Mouse (Mus musculus): ENCODE measurements at regions not wholly inside any gene's neighbourhood (a gene's known extent, or its start where the extent isn't known, plus 50 kb on each side); places are given as distances from the start of the nearest gene placed in this dataset.

GRCm38 (mm10) chr16:24043779-24044178, 55.1 kb upstream of the Bcl6 start:
- DNase-seq: peak in 1 of 2 experiments; percentile 22

- DNase-seq: peak; percentile 66 to 79
Observed at GRCm38 (mm10) chr16:24042977-24043376, 54.3 kb upstream of the Bcl6 start.

- DNase-seq: no peak
Observed at GRCm38 (mm10) chr16:24042216-24042615, 53.6 kb upstream of the Bcl6 start.

- no peak for DNase-seq
Observed at GRCm38 (mm10) chr16:24041403-24041802, 52.8 kb upstream of the Bcl6 start.

- DNase-seq: no peak
Observed at GRCm38 (mm10) chr16:24039765-24040164, 51.1 kb upstream of the Bcl6 start.
